Mouse (Mus musculus) gastrocnemius, postnatal 14 days (tissue): ENCODE data around the gene Rpl4. TPM values are rescaled to one million over a fixed set of nuclear protein-coding genes. Genes with fewer than 3 reads are reported as not detected.
"Not testable (repeated sequence)": the region's sequence is repeated elsewhere in the genome, so short reads cannot be mapped to it uniquely, and the experiment has no call there.

Source experiments
- DNase-seq: peaks from one replicate; pipeline ENCODE4 v3.0.0; 2021; ENCODE audit warnings: mixed read lengths
- intact Hi-C: fragments of 180-260 bp; cut with DNase I; formaldehyde crosslinking; loops from one replicate; pipeline ENCODE4 v1.15.1; 2025; ENCODE audit warnings: low total_unique reads
- total RNA-seq, 2 experiments: library from RNA; stranded (reverse); gene quantifications; 2 replicates each; pipeline ENCODE4 v1.2.3; 2021

Gene Rpl4
- total RNA-seq, 2 experiments from 2014 or later: 594 to 710 TPM

- intact Hi-C loops: loop anchor here (5.0 kb wide), 1 partner anchor 73 kb away; no protein-coding TSS in a partner anchor
- no peak for DNase-seq
These were observed 11.1 kb downstream of the Rpl4 start for GRCm38 (mm10) chr9:64184166-64184840.

- no peak for DNase-seq
- intact Hi-C loops: no loop called here
These were observed 20.7 kb downstream of the Rpl4 start for GRCm38 (mm10) chr9:64193879-64194278.

- intact Hi-C loops: no loop called here
These were observed 22.4 kb downstream of the Rpl4 start for GRCm38 (mm10) chr9:64195554-64195953.

GRCm38 (mm10) chr9:64197524-64197923 lies 24.3 kb downstream of the Rpl4 start:
- intact Hi-C loops: no loop called here
- no peak for DNase-seq

More at GRCm38 (mm10) chr9:64195554-64195953, 22.4 kb downstream of the Rpl4 start:
- no peak for DNase-seq

- DNase-seq: no peak
- intact Hi-C loops: no loop called here
These were observed 25.0 kb downstream of the Rpl4 start for GRCm38 (mm10) chr9:64198068-64198762.

- DNase-seq, intact Hi-C loops: not testable (repeated sequence)
These were observed 25.7 kb downstream of the Rpl4 start for GRCm38 (mm10) chr9:64198763-64199418.

- intact Hi-C loops: no loop called here
- DNase-seq: no peak
These were observed 26.7 kb downstream of the Rpl4 start for GRCm38 (mm10) chr9:64199897-64200296.

- intact Hi-C loops: no loop called here
- DNase-seq: no peak
These were observed 29.2 kb downstream of the Rpl4 start for GRCm38 (mm10) chr9:64202331-64202730.

GRCm38 (mm10) chr9:64202866-64203265 lies 29.7 kb downstream of the Rpl4 start:
- intact Hi-C loops: no loop called here
- DNase-seq: no peak

- no peak for DNase-seq
- intact Hi-C loops: no loop called here
These were observed 34.4 kb downstream of the Rpl4 start for GRCm38 (mm10) chr9:64207509-64208084.

GRCm38 (mm10) chr9:64214452-64214851 lies 41.3 kb downstream of the Rpl4 start:
- no peak for DNase-seq
- intact Hi-C loops: no loop called here

- intact Hi-C loops: no loop called here
- no peak for DNase-seq
These were observed 42.9 kb downstream of the Rpl4 start for GRCm38 (mm10) chr9:64216090-64216489.

- intact Hi-C loops: no loop called here
- no peak for DNase-seq
These were observed 43.5 kb downstream of the Rpl4 start for GRCm38 (mm10) chr9:64216641-64217040.

- intact Hi-C loops: no loop called here
- DNase-seq: no peak
These were observed 44.7 kb downstream of the Rpl4 start for GRCm38 (mm10) chr9:64217887-64218286.

- no peak for DNase-seq
- intact Hi-C loops: no loop called here
These were observed 46.1 kb downstream of the Rpl4 start for GRCm38 (mm10) chr9:64219305-64219704.

GRCm38 (mm10) chr9:64219772-64220420 lies 46.7 kb downstream of the Rpl4 start:
- DNase-seq: no peak
- intact Hi-C loops: no loop called here

- intact Hi-C loops: no loop called here
- no peak for DNase-seq
These were observed 47.4 kb downstream of the Rpl4 start for GRCm38 (mm10) chr9:64220603-64221002.

- intact Hi-C loops: no loop called here
- no peak for DNase-seq
These were observed 48.3 kb downstream of the Rpl4 start for GRCm38 (mm10) chr9:64221480-64221879.

GRCm38 (mm10) chr9:64222098-64222497 lies 48.9 kb downstream of the Rpl4 start:
- intact Hi-C loops: no loop called here

GRCm38 (mm10) chr9:64225805-64226204 lies 52.6 kb downstream of the Rpl4 start:
- DNase-seq: no peak
- intact Hi-C loops: no loop called here

More at GRCm38 (mm10) chr9:64222098-64222497, 48.9 kb downstream of the Rpl4 start:
- no peak for DNase-seq
